Comparison of ENCODE assay signal across 11 mouse cellular contexts in genomic region chr6:127708218-127708628, GRCm38 (mm10).
DNase-seq lines count a peak whose midpoint lies in the region; ATAC-seq and TF ChIP-seq lines count a peak whose summit lies in the region.
"Had no signal": no experiment of that assay in that cellular context is flagged by ENCODE, and none has a peak within 500 bp of the region (broad histone marks: within the 10 kb centered on the region; RNA-seq: fewer than 3 reads in every experiment).

No protein-coding gene starts in this region.

- 43% methylated on average over 1 of the region's 1 CpGs for WGBS in heart, embryonic 13.5 days
- WGBS in forebrain, embryonic 14.5 days, result 54% methylated on average over 1 of the region's 1 CpGs
- 12% methylated on average over 1 of the region's 1 CpGs for WGBS in limb, embryonic 14.5 days

- no peak overlapping the region for H3K4me3 ChIP-seq in heart, embryonic 13.5 days
- H3K4me3 ChIP-seq in forebrain, embryonic 14.5 days (ENCODE audit: low read depth, low read length), result no peak overlapping the region
- no peak overlapping the region for H3K4me3 ChIP-seq in limb, embryonic 14.5 days (replicated peaks; ENCODE audit: low read length)

- no peaks in the 10 kb centered on the region for H3K36me3 ChIP-seq in heart, embryonic 13.5 days
- 0 out of 2 replicates have a peak, but pooled peaks cover 3% of the 10 kb centered on the region for H3K36me3 ChIP-seq in forebrain, embryonic 14.5 days (ENCODE audit: control insufficient read depth, insufficient read depth, low read length)
- no peaks in the 10 kb centered on the region for H3K36me3 ChIP-seq in limb, embryonic 14.5 days (ENCODE audit: control insufficient read depth, insufficient read depth, low read length)

- H3K4me2 ChIP-seq in heart, embryonic 13.5 days, result no peak overlapping the region
- H3K4me2 ChIP-seq in forebrain, embryonic 14.5 days (ENCODE audit: low read length), result no peak overlapping the region
- no peak overlapping the region for H3K4me2 ChIP-seq in limb, embryonic 14.5 days (replicated peaks; ENCODE audit: low read depth, low read length, severe bottlenecking)

- H3K27ac ChIP-seq in heart, embryonic 13.5 days (replicated peaks), result 0 out of 2 replicates have a peak overlapping the region, but pooled peaks have one; percentile 3
- H3K27ac ChIP-seq in forebrain, embryonic 14.5 days (ENCODE audit: low read depth, low read length), result peak overlapping the region; percentile 5; the same call in 1 of the 2 replicates
- no peak overlapping the region for H3K27ac ChIP-seq in limb, embryonic 14.5 days (replicated peaks; ENCODE audit: low read depth, low read length)
- H3K27ac ChIP-seq: macrophage had no signal

- H3K4me1 ChIP-seq in heart, embryonic 13.5 days, result peaks cover 8% of the 10 kb centered on the region
- H3K4me1 ChIP-seq in forebrain, embryonic 14.5 days (ENCODE audit: control insufficient read depth, insufficient read depth, low read length), result peaks cover 4% of the 10 kb centered on the region; the same call in 1 of the 2 replicates
- H3K4me1 ChIP-seq in limb, embryonic 14.5 days (ENCODE audit: control insufficient read depth, insufficient read depth, low read length), result no peaks in the 10 kb centered on the region

- no peak for DNase-seq in heart, adult 9 months (ENCODE audit: low spot score in 2 of 2)
- DNase-seq in NIH3T3 (ENCODE audit: low read depth), result peak; percentile 90
- DNase-seq in forebrain, embryonic 14.5 days (ENCODE audit: low spot score), result peak; percentile 41
- DNase-seq in limb, embryonic 14.5 days (ENCODE audit: low spot score), result peak; percentile 74
- DNase-seq in right cerebral cortex, postnatal 14 days, result no peak
- DNase-seq in lung, postnatal 4 days, result no peak
- DNase-seq: layer of hippocampus, adult 9-11 months; thymus, adult 18-20 months had no signal

- TF ChIP-seq POLR2A in limb, embryonic 14.5 days (IDR thresholded peaks at IDR 0.05; ENCODE audit: borderline replicate concordance, extremely low read depth, insufficient read depth, insufficient read length), result no peak

- no peaks in the 10 kb centered on the region for H3K9me3 ChIP-seq in heart, embryonic 13.5 days
- H3K9me3 ChIP-seq in forebrain, embryonic 14.5 days (replicated peaks; ENCODE audit: control insufficient read depth, low read length), result no peaks in the 10 kb centered on the region
- H3K9me3 ChIP-seq in limb, embryonic 14.5 days (ENCODE audit: control insufficient read depth, low read length), result no peaks in the 10 kb centered on the region

- no peak overlapping the region for H3K9ac ChIP-seq in heart, embryonic 13.5 days
- H3K9ac ChIP-seq in forebrain, embryonic 14.5 days (ENCODE audit: low read length), result no peak overlapping the region
- no peak overlapping the region for H3K9ac ChIP-seq in limb, embryonic 14.5 days (ENCODE audit: low read depth, low read length, severe bottlenecking)

- H3K27me3 ChIP-seq in heart, embryonic 13.5 days (replicated peaks), result no peaks in the 10 kb centered on the region
- no peaks in the 10 kb centered on the region for H3K27me3 ChIP-seq in forebrain, embryonic 14.5 days (replicated peaks; ENCODE audit: control insufficient read depth, insufficient read depth, low read length)
- H3K27me3 ChIP-seq in limb, embryonic 14.5 days (ENCODE audit: control insufficient read depth, insufficient read depth, low read length), result no peaks in the 10 kb centered on the region

- no peak for ATAC-seq in heart, embryonic 13.5 days (ENCODE audit: extremely low read depth, insufficient number of reproducible peaks, low FRiP score, low TSS enrichment)
- peak; percentile 43; the same call in 1 of the 2 replicates for ATAC-seq in forebrain, embryonic 14.5 days
- peak; percentile 79 for ATAC-seq in limb, embryonic 14.5 days (ENCODE audit: low FRiP score, low read depth)
- no peak for ATAC-seq in granulocyte monocyte progenitor cell, adult 5-6 weeks (replicated peaks; ENCODE audit: poor library complexity, severe bottlenecking)

Comparison
In these comparisons a context has a peak if more than half of its experiments do, and no peak if none do; other contexts are left out.
1. ATAC-seq: peak in forebrain, embryonic 14.5 days (single experiment) and limb, embryonic 14.5 days (single experiment); none in heart, embryonic 13.5 days (single experiment) and granulocyte monocyte progenitor cell, adult 5-6 weeks (single experiment).
2. DNase-seq: peak in NIH3T3 (single experiment), forebrain, embryonic 14.5 days (single experiment) and limb, embryonic 14.5 days (single experiment); none in heart, adult 9 months (0 of 2), right cerebral cortex, postnatal 14 days (single experiment) and lung, postnatal 4 days (0 of 2).